Mouse (Mus musculus) E14TG2a.4 (cell line): ENCODE results near the gene Tmppe.
"Not testable (repeated sequence)": the region's sequence is repeated elsewhere in the genome, so short reads cannot be mapped to it uniquely, and the experiment has no call there.

Experiments used
- CTCF ChIP-seq: conservative IDR thresholded peaks from 2 replicates; pipeline ENCODE4 v1.5.1; 2014; ENCODE audit warnings: low read length
- POU5F1 ChIP-seq: IDR thresholded peaks from 2 replicates; pipeline ENCODE4 v1.6.1; 2014; ENCODE audit warnings: low read length, borderline replicate concordance

DNA sequence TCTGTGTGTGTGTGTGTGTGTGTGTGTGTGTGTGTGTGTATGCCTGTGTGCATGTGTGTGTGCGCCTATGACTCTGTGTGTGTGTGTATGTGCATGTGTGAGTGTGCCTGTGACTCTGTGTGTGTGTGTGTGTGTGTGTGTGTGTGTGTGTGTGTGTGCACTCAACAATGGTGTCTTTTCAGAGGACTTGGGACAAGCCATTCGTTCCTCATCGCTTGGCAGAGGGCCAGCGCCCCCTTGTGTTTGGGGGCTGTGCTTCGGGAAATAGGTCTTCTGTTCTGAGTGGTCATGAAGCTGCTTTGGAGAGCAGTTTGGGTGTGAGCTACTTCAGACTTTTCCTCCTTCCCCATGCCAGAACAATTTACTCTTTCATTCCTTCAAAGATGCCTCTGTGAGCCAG lies 29.2 kb upstream of the Tmppe start:
- TF ChIP-seq CTCF, result peak; percentile 19; the same call in 1 of the 2 replicates
- TF ChIP-seq POU5F1, result not testable (repeated sequence)
